8 mouse cellular contexts compared by ENCODE assay signal in the genomic region with DNA sequence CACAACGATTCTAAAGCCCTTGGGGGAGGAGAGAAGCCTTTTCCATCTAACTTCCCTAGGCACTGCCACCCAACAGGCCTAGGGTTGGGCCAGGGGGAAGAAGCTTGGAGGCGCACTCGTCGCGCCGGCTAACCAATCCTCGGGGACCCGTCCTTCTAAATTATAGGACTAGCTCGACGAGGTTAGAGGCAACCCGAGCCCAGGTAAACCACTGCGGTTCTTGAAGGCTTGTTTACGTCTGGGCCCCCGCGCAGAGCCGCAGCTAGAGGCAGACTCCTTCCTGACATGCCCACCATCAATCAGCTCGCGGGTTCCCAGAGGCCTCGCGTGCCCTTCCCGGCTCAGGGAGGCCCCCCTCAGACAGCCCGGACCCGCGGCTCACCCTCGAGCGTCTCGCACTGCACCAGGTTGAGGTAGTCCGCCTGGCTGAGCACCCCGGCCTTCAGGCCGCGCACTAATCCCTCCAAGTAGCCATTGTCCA. TPM values are rescaled to one million over a fixed set of nuclear protein-coding genes. Genes with fewer than 3 reads are reported as not detected.
A peak's percentile ranks its signal among the peaks of the same experiment; 100 is the strongest.
DNase-seq lines count a peak whose midpoint lies in the region; ATAC-seq and TF ChIP-seq lines count a peak whose summit lies in the region.

No protein-coding gene starts in this region.

- H3K9me3 ChIP-seq in liver, embryonic 14.5 days (ENCODE audit: control insufficient read depth, low read length) = no peaks in the 10 kb centered on the region

- H3K4me3 ChIP-seq in testis, adult 2 months (ENCODE audit: control insufficient read depth, low read depth, low read length) = peak overlapping the region; percentile 86
- H3K4me3 ChIP-seq in liver, embryonic 14.5 days (ENCODE audit: insufficient read depth in 1 of 2, low read depth in 2 of 2, low read length in 2 of 2) = peak overlapping the region; percentile 70 to 85

- no peaks in the 10 kb centered on the region for H3K27me3 ChIP-seq in testis, adult 2 months (ENCODE audit: control insufficient read depth, insufficient read depth, low read length)
- H3K27me3 ChIP-seq in liver, embryonic 14.5 days (ENCODE audit: control insufficient read depth, insufficient read depth, low read length) = no peaks in the 10 kb centered on the region; the same call in 1 of the 2 replicates
- H3K27me3 ChIP-seq in splenic B cell, adult 2 months (ENCODE audit: control insufficient read depth, insufficient read depth, low read length, poor library complexity, severe bottlenecking) = no peaks in the 10 kb centered on the region

- H3K4me2 ChIP-seq in liver, embryonic 14.5 days (ENCODE audit: low read depth) = peak overlapping the region; percentile 75

- peaks cover 13% of the 10 kb centered on the region for H3K4me1 ChIP-seq in testis, adult 2 months (ENCODE audit: control insufficient read depth, insufficient read depth, low read length)
- peaks cover 14 to 15% of the 10 kb centered on the region in 2 experiments for H3K4me1 ChIP-seq in liver, embryonic 14.5 days (replicated peaks; ENCODE audit: control insufficient read depth in 2 of 2, insufficient read depth in 2 of 2, low read length in 1 of 2)

- TF ChIP-seq CTCF in testis, adult 2 months (IDR thresholded peaks at IDR 0.05; ENCODE audit: control insufficient read depth, insufficient read depth, insufficient replicate concordance, low read depth, low read length) = no peak
- 0 out of 2 replicates have a peak, but pooled peaks have one; percentile 13 for TF ChIP-seq CTCF in liver, embryonic 14.5 days (IDR thresholded peaks at IDR 0.05; ENCODE audit: low read depth)

- peak; percentile 16 for DNase-seq in embryo, embryonic 11 days
- DNase-seq in embryo, embryonic 10 days (ENCODE audit: low spot score) = no peak
- no peak for DNase-seq in testis, postnatal 14 days (ENCODE audit: low spot score)
- DNase-seq in heart, postnatal 25 days (ENCODE audit: low spot score) = peak; percentile 12
- DNase-seq in liver, embryonic 14.5 days (ENCODE audit: low read depth in 3 of 3, low spot score in 3 of 3) = peak in 1 of 3 experiments; percentile 32
- peak; percentile 55 for DNase-seq in splenic B cell, adult 2 months (ENCODE audit: low read depth, low spot score)
- DNase-seq in left cerebral cortex, postnatal 25 days (ENCODE audit: low spot score in 2 of 2) = no peak

- no peaks in the 10 kb centered on the region for H3K36me3 ChIP-seq in testis, adult 2 months (ENCODE audit: control insufficient read depth, insufficient read depth, low read length)
- no peaks in the 10 kb centered on the region; the same call in 1 of the 2 replicates for H3K36me3 ChIP-seq in liver, embryonic 14.5 days (replicated peaks; ENCODE audit: control insufficient read depth, insufficient read depth, low read depth)
- H3K36me3 ChIP-seq in splenic B cell, adult 2 months (ENCODE audit: control insufficient read depth, insufficient read depth, low read length, poor library complexity, severe bottlenecking) = no peaks in the 10 kb centered on the region

- peak; percentile 61 for ATAC-seq in liver, embryonic 14.5 days (ENCODE audit: insufficient read depth)

- peak overlapping the region; percentile 69 for H3K27ac ChIP-seq in testis, adult 2 months (ENCODE audit: control insufficient read depth, insufficient read depth, low read depth, low read length)
- peak overlapping the region; percentile 63 for H3K27ac ChIP-seq in liver, embryonic 14.5 days

- intact Hi-C loops in heart, postnatal 25 days (cut with DNase I) = loop anchor here (5.0 kb wide), 2 partner anchors 57 to 122 kb away; partner anchors contain the start of gene Carmil2
- intact Hi-C loops in left cerebral cortex, postnatal 25 days (cut with DNase I) = loop anchor here (5.0 kb wide), 1 partner anchor 57 kb away; no protein-coding TSS in a partner anchor

- H3K9ac ChIP-seq in liver, embryonic 14.5 days (replicated peaks) = peak overlapping the region; percentile 87

- under 1% methylated on average over 31 of the region's 31 CpGs for WGBS in liver, embryonic 14.5 days (ENCODE audit: insufficient replicate concordance)

- no peak for TF ChIP-seq EP300 in liver, embryonic 14.5 days (IDR thresholded peaks at IDR 0.05; ENCODE audit: low read depth)

- no peak for TF ChIP-seq POLR2A in testis, adult 2 months (IDR thresholded peaks at IDR 0.05; ENCODE audit: control insufficient read depth, low read depth, low read length)

RNA-seq across cellular contexts. Expression of gene Atp6v0d1, which starts 0.4 kb away (rescaled TPM):
- 43.8 and 47.4 TPM in 2 replicates for polyA plus RNA-seq in testis, adult 2 months (2012; rRNA removed)
- total RNA-seq in heart, postnatal 25 days (2021) = 10 to 100 TPM; 45.7 to 53.2 TPM
- polyA plus RNA-seq in liver, embryonic 14.5 days (2012; rRNA removed) = 36.0 and 40.1 TPM in 2 replicates
- 44.3 and 46.3 TPM in 2 replicates for polyA plus RNA-seq in liver, embryonic 14.5 days (2014; fragmentation: Nextera tagmentation; extraction: Ambion mirVana)
- total RNA-seq in left cerebral cortex, postnatal 25 days (2021) = 100 to 1,000 TPM; 317 to 340 TPM

RNA-seq across cellular contexts. Expression of gene Ripor1, which starts 39.6 kb away (rescaled TPM):
- polyA plus RNA-seq in testis, adult 2 months (2012; rRNA removed) = 5.4 and 6.3 TPM in 2 replicates
- 10 to 100 TPM; 41.7 to 50.9 TPM for total RNA-seq in heart, postnatal 25 days (2021)
- 4.5 and 5.4 TPM in 2 replicates for polyA plus RNA-seq in liver, embryonic 14.5 days (2012; rRNA removed)
- 4.9 and 6.1 TPM in 2 replicates for polyA plus RNA-seq in liver, embryonic 14.5 days (2014; fragmentation: Nextera tagmentation; extraction: Ambion mirVana)
- total RNA-seq in left cerebral cortex, postnatal 25 days (2021) = 10 to 100 TPM; 77.0 to 81.5 TPM

RNA-seq across cellular contexts. Expression of gene Hsd11b2, which starts 46.9 kb away (rescaled TPM):
- polyA plus RNA-seq in testis, adult 2 months (2012; rRNA removed) = 0.19 and 0.41 TPM in 2 replicates
- total RNA-seq in heart, postnatal 25 days (2021) = under 1 TPM; 0.13 to 0.36 TPM
- polyA plus RNA-seq in liver, embryonic 14.5 days (2012; rRNA removed) = 1.1 TPM in 2 replicates
- 0.42 and 0.99 TPM in 2 replicates for polyA plus RNA-seq in liver, embryonic 14.5 days (2014; fragmentation: Nextera tagmentation; extraction: Ambion mirVana)
- total RNA-seq in left cerebral cortex, postnatal 25 days (2021) = not detected

Comparison
In these comparisons a context has a peak if more than half of its experiments do, and no peak if none do; other contexts are left out.
1. DNase-seq: peak in embryo, embryonic 11 days (single experiment), heart, postnatal 25 days (single experiment) and splenic B cell, adult 2 months (single experiment); none in embryo, embryonic 10 days (single experiment), testis, postnatal 14 days (single experiment) and left cerebral cortex, postnatal 25 days (0 of 2).
2. RNA of gene Atp6v0d1, which starts 0.4 kb away (total RNA-seq): 317 to 340 TPM in left cerebral cortex, postnatal 25 days; 45.7 to 53.2 TPM in heart, postnatal 25 days; every median in the first group is over 4 times any median in the second.